Mouse (Mus musculus): ENCODE results near the gene Ier5.

GRCm38 (mm10) chr1:155126716-155127115 lies 27.3 kb upstream of the Ier5 start:
- no peak for TF ChIP-seq CTCF (conservative IDR thresholded peaks at IDR 0.05; ENCODE audit: low read length)
- TF ChIP-seq NANOG (IDR thresholded peaks at IDR 0.05; ENCODE audit: borderline replicate concordance, low read length) = no peak

All from E14TG2a.4 (cell line).